Mouse (Mus musculus): ENCODE results near the gene Tmc5. TPM values are rescaled to one million over a fixed set of nuclear protein-coding genes. Genes with fewer than 3 reads are reported as not detected.
A peak's percentile ranks its signal among the peaks of the same experiment; 100 is the strongest.

Tmc5 gene
- polyA plus RNA-seq, 1 experiment from 2014 or later, result 0.50 TPM

- Histone ChIP-seq H3K9ac (ENCODE audit: low read length) (peak within 1 kb of the TSS; percentile 82), H3K27ac (ENCODE audit: low read length) (no peak within 1 kb of the TSS), H3K9me3 (ENCODE audit: control insufficient read depth, low read length) (no peaks in the 10 kb centered on the region), H3K4me2 (ENCODE audit: low read depth, low read length) (peak within 1 kb of the TSS; percentile 85), H3K4me3 (ENCODE audit: low read length) (peak within 1 kb of the TSS; percentile 94), H3K36me3 (ENCODE audit: control insufficient read depth, insufficient read depth, low read length) (no peaks in the 10 kb centered on the region), H3K4me1 (replicated peaks; ENCODE audit: control insufficient read depth, insufficient read depth, low read length) (peaks cover 6% of the 10 kb centered on the region), H3K27me3 (ENCODE audit: control insufficient read depth, insufficient read depth, low read depth, low read length) (no peaks in the 10 kb centered on the region)
- WGBS, result under 1% methylated on average over 48 of the region's 48 CpGs
- peak; percentile 99 for ATAC-seq (ENCODE audit: low read depth)
Observed at GRCm38 (mm10) chr7:118712228-118713173, 115.4 kb downstream of the Tmc5 start, which contains the start of gene Ccp110. Gene Ccp110, plus strand, starts transcription at chr7:118712552.

GRCm38 (mm10) chr7:118714873-118715272 lies 117.8 kb downstream of the Tmc5 start:
- no peak for ATAC-seq (ENCODE audit: low read depth)
- H3K9ac ChIP-seq (ENCODE audit: low read length), result no peak overlapping the region
- no peaks in the 10 kb centered on the region for H3K9me3 ChIP-seq (ENCODE audit: control insufficient read depth, low read length)
- H3K36me3 ChIP-seq (ENCODE audit: control insufficient read depth, insufficient read depth, low read length), result peaks cover 6% of the 10 kb centered on the region; the same call in 1 of the 2 replicates
- WGBS, result 81% methylated on average over 1 of the region's 1 CpGs
- no peak overlapping the region for H3K27ac ChIP-seq (ENCODE audit: low read length)
- no peak overlapping the region for H3K4me3 ChIP-seq (ENCODE audit: low read length)
- no peaks in the 10 kb centered on the region for H3K27me3 ChIP-seq (ENCODE audit: control insufficient read depth, insufficient read depth, low read depth, low read length)
- H3K4me2 ChIP-seq (ENCODE audit: low read depth, low read length), result no peak overlapping the region
- H3K4me1 ChIP-seq (replicated peaks; ENCODE audit: control insufficient read depth, insufficient read depth, low read length), result peaks cover 6% of the 10 kb centered on the region

GRCm38 (mm10) chr7:118718066-118718465 lies 121.0 kb downstream of the Tmc5 start:
- no peak for ATAC-seq (ENCODE audit: low read depth)
- Histone ChIP-seq H3K4me2 (ENCODE audit: low read depth, low read length) (no peak overlapping the region), H3K9me3 (ENCODE audit: control insufficient read depth, low read length) (no peaks in the 10 kb centered on the region), H3K36me3 (ENCODE audit: control insufficient read depth, insufficient read depth, low read length) (peaks cover 9% of the 10 kb centered on the region; the same call in 1 of the 2 replicates), H3K4me3 (ENCODE audit: low read length) (no peak overlapping the region), H3K27me3 (ENCODE audit: control insufficient read depth, insufficient read depth, low read depth, low read length) (no peaks in the 10 kb centered on the region), H3K4me1 (replicated peaks; ENCODE audit: control insufficient read depth, insufficient read depth, low read length) (peaks cover 6% of the 10 kb centered on the region), H3K9ac (ENCODE audit: low read length) (no peak overlapping the region), H3K27ac (ENCODE audit: low read length) (no peak overlapping the region)
- WGBS, result 93% methylated on average over 4 of the region's 4 CpGs

- Histone ChIP-seq H3K27me3 (ENCODE audit: control insufficient read depth, insufficient read depth, low read depth, low read length) (no peaks in the 10 kb centered on the region), H3K4me2 (ENCODE audit: low read depth, low read length) (peak overlapping the region; percentile 25; the same call in 1 of the 2 replicates), H3K9ac (ENCODE audit: low read length) (no peak overlapping the region), H3K4me1 (replicated peaks; ENCODE audit: control insufficient read depth, insufficient read depth, low read length) (no peaks in the 10 kb centered on the region; the same call in 1 of the 2 replicates), H3K36me3 (ENCODE audit: control insufficient read depth, insufficient read depth, low read length) (peaks cover 23% of the 10 kb centered on the region), H3K9me3 (ENCODE audit: control insufficient read depth, low read length) (no peaks in the 10 kb centered on the region), H3K4me3 (ENCODE audit: low read length) (no peak overlapping the region), H3K27ac (ENCODE audit: low read length) (peak overlapping the region; percentile 67)
- WGBS, result 66% methylated on average over 9 of the region's 9 CpGs
- ATAC-seq (ENCODE audit: low read depth), result peak; percentile 97
Observed at GRCm38 (mm10) chr7:118723927-118724326, 126.8 kb downstream of the Tmc5 start.

Other genes starting within 250 kb of the Tmc5 start
- gene Syt17, start 149.1 kb upstream of the Tmc5 start, polyA plus RNA-seq (2015; fragmentation: Nextera tagmentation; extraction: Ambion mirVana), result 2.9 and 3.6 TPM in 2 replicates
- 6.9 and 7.5 TPM in 2 replicates for gene Itpripl2, start 105.3 kb upstream of the Tmc5 start, polyA plus RNA-seq (2015; fragmentation: Nextera tagmentation; extraction: Ambion mirVana)
- gene Coq7, start 63.9 kb upstream of the Tmc5 start, polyA plus RNA-seq (2015; fragmentation: Nextera tagmentation; extraction: Ambion mirVana), result 116 and 117 TPM in 2 replicates
- 2.9 and 3.3 TPM in 2 replicates for gene Tmc7, start 12.6 kb upstream of the Tmc5 start, polyA plus RNA-seq (2015; fragmentation: Nextera tagmentation; extraction: Ambion mirVana)
- 146 and 148 TPM in 2 replicates for gene Gde1, start 108.5 kb downstream of the Tmc5 start, polyA plus RNA-seq (2015; fragmentation: Nextera tagmentation; extraction: Ambion mirVana)
- 20.1 and 22.8 TPM in 2 replicates for gene Ccp110, start 115.3 kb downstream of the Tmc5 start, polyA plus RNA-seq (2015; fragmentation: Nextera tagmentation; extraction: Ambion mirVana)
- 67.0 and 71.5 TPM in 2 replicates for gene Vps35l, start 142.9 kb downstream of the Tmc5 start, polyA plus RNA-seq (2015; fragmentation: Nextera tagmentation; extraction: Ambion mirVana)